Mouse (Mus musculus): ENCODE results near the gene Cacng3. TPM values are rescaled to one million over a fixed set of nuclear protein-coding genes. Genes with fewer than 3 reads are reported as not detected.

Cacng3 gene
- polyA plus RNA-seq, 1 experiment from 2014 or later: 0.75 TPM

GRCm38 (mm10) chr7:122675207-122675606 is 4.9 kb downstream of the Cacng3 start:
- no peaks in the 10 kb centered on the region for H3K9me3 ChIP-seq (ENCODE audit: control insufficient read depth, low read length)
- H3K27ac ChIP-seq (ENCODE audit: low read depth, low read length): no peak overlapping the region
- H3K4me2 ChIP-seq: no peak overlapping the region
- no peak for DNase-seq (ENCODE audit: low spot score)
- H3K4me3 ChIP-seq (ENCODE audit: low read depth, low read length): no peak overlapping the region
- H3K4me1 ChIP-seq (replicated peaks; ENCODE audit: control insufficient read depth, insufficient read depth, low read length): no peaks in the 10 kb centered on the region
- WGBS: 78% methylated on average over 7 of the region's 7 CpGs
- H3K36me3 ChIP-seq (ENCODE audit: control insufficient read depth, insufficient read depth, low read length): no peaks in the 10 kb centered on the region
- no peak overlapping the region for H3K9ac ChIP-seq (ENCODE audit: low read depth, low read length)
- no peak for ATAC-seq (replicated peaks; ENCODE audit: low FRiP score)
- H3K27me3 ChIP-seq (replicated peaks; ENCODE audit: control insufficient read depth, insufficient read depth, low read length): no peaks in the 10 kb centered on the region

- H3K4me2 ChIP-seq: no peak overlapping the region
- H3K36me3 ChIP-seq (ENCODE audit: control insufficient read depth, insufficient read depth, low read length): no peaks in the 10 kb centered on the region
- DNase-seq (ENCODE audit: low spot score) (no peak), ATAC-seq (replicated peaks; ENCODE audit: low FRiP score) (no peak)
- no peaks in the 10 kb centered on the region for H3K9me3 ChIP-seq (ENCODE audit: control insufficient read depth, low read length)
- WGBS: 67% methylated on average over 5 of the region's 5 CpGs
- no peaks in the 10 kb centered on the region for H3K4me1 ChIP-seq (replicated peaks; ENCODE audit: control insufficient read depth, insufficient read depth, low read length)
- no peak overlapping the region for H3K4me3 ChIP-seq (ENCODE audit: low read depth, low read length)
- H3K27me3 ChIP-seq (replicated peaks; ENCODE audit: control insufficient read depth, insufficient read depth, low read length): no peaks in the 10 kb centered on the region
- H3K9ac ChIP-seq (ENCODE audit: low read depth, low read length): no peak overlapping the region
- no peak overlapping the region for H3K27ac ChIP-seq (ENCODE audit: low read depth, low read length)
Observed at GRCm38 (mm10) chr7:122701751-122702150, 31.5 kb downstream of the Cacng3 start.

DNA sequence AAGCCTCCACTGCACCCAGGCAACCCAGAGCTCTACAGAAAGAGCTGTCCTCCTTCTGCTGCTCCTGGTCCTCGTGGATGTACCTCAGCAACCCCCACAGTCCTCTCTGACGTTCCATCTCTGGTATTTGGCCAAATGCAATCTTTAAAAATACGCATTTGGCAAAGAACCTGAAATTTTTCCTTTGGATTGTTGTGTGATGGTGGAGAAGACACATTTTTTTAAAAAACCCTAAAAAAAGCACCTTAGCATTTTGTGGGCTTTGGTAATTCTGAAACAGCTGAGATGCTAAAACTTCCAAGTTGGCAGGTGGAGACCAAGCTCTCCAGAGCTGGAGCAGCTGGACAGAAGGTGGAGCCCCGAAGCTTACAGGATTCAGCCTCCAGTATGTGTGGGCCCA is 32.2 kb downstream of the Cacng3 start:
- H3K4me1 ChIP-seq (replicated peaks; ENCODE audit: control insufficient read depth, insufficient read depth, low read length): no peaks in the 10 kb centered on the region
- no peaks in the 10 kb centered on the region for H3K36me3 ChIP-seq (ENCODE audit: control insufficient read depth, insufficient read depth, low read length)
- ATAC-seq (replicated peaks; ENCODE audit: low FRiP score): no peak
- no peak overlapping the region for H3K4me3 ChIP-seq (ENCODE audit: low read depth, low read length)
- no peak overlapping the region for H3K9ac ChIP-seq (ENCODE audit: low read depth, low read length)
- no peaks in the 10 kb centered on the region for H3K27me3 ChIP-seq (replicated peaks; ENCODE audit: control insufficient read depth, insufficient read depth, low read length)
- no peak overlapping the region for H3K4me2 ChIP-seq
- no peak for DNase-seq (ENCODE audit: low spot score)
- no peak overlapping the region for H3K27ac ChIP-seq (ENCODE audit: low read depth, low read length)
- H3K9me3 ChIP-seq (ENCODE audit: control insufficient read depth, low read length): no peaks in the 10 kb centered on the region
- WGBS: 70% methylated on average over 4 of the region's 4 CpGs

- Histone ChIP-seq H3K4me2 (no peak overlapping the region), H3K4me3 (ENCODE audit: low read depth, low read length) (no peak overlapping the region), H3K9me3 (ENCODE audit: control insufficient read depth, low read length) (no peaks in the 10 kb centered on the region), H3K27me3 (replicated peaks; ENCODE audit: control insufficient read depth, insufficient read depth, low read length) (no peaks in the 10 kb centered on the region), H3K9ac (ENCODE audit: low read depth, low read length) (no peak overlapping the region), H3K27ac (ENCODE audit: low read depth, low read length) (no peak overlapping the region), H3K4me1 (replicated peaks; ENCODE audit: control insufficient read depth, insufficient read depth, low read length) (no peaks in the 10 kb centered on the region), H3K36me3 (ENCODE audit: control insufficient read depth, insufficient read depth, low read length) (no peaks in the 10 kb centered on the region)
- no peak for DNase-seq (ENCODE audit: low spot score)
- 57% methylated on average over 5 of the region's 5 CpGs for WGBS
- ATAC-seq (replicated peaks; ENCODE audit: low FRiP score): no peak
Observed at GRCm38 (mm10) chr7:122706736-122707135, 36.4 kb downstream of the Cacng3 start.

- no peaks in the 10 kb centered on the region for H3K4me1 ChIP-seq (replicated peaks; ENCODE audit: control insufficient read depth, insufficient read depth, low read length)
- H3K4me2 ChIP-seq: no peak overlapping the region
- H3K27me3 ChIP-seq (replicated peaks; ENCODE audit: control insufficient read depth, insufficient read depth, low read length): no peaks in the 10 kb centered on the region
- no peak overlapping the region for H3K4me3 ChIP-seq (ENCODE audit: low read depth, low read length)
- no peak for ATAC-seq (replicated peaks; ENCODE audit: low FRiP score)
- H3K36me3 ChIP-seq (ENCODE audit: control insufficient read depth, insufficient read depth, low read length): no peaks in the 10 kb centered on the region
- 28% methylated on average over 3 of the region's 3 CpGs for WGBS
- no peak overlapping the region for H3K9ac ChIP-seq (ENCODE audit: low read depth, low read length)
- no peak overlapping the region for H3K27ac ChIP-seq (ENCODE audit: low read depth, low read length)
- DNase-seq (ENCODE audit: low spot score): no peak
- no peaks in the 10 kb centered on the region for H3K9me3 ChIP-seq (ENCODE audit: control insufficient read depth, low read length)
Observed at GRCm38 (mm10) chr7:122716299-122716698, 46.0 kb downstream of the Cacng3 start.

GRCm38 (mm10) chr7:122718540-122718939 is 48.2 kb downstream of the Cacng3 start:
- no peak for ATAC-seq (replicated peaks; ENCODE audit: low FRiP score)
- H3K27me3 ChIP-seq (replicated peaks; ENCODE audit: control insufficient read depth, insufficient read depth, low read length): no peaks in the 10 kb centered on the region
- no peaks in the 10 kb centered on the region for H3K36me3 ChIP-seq (ENCODE audit: control insufficient read depth, insufficient read depth, low read length)
- no peak for DNase-seq (ENCODE audit: low spot score)
- H3K9me3 ChIP-seq (ENCODE audit: control insufficient read depth, low read length): no peaks in the 10 kb centered on the region
- no peak overlapping the region for H3K9ac ChIP-seq (ENCODE audit: low read depth, low read length)
- no peaks in the 10 kb centered on the region for H3K4me1 ChIP-seq (replicated peaks; ENCODE audit: control insufficient read depth, insufficient read depth, low read length)
- no peak overlapping the region for H3K4me3 ChIP-seq (ENCODE audit: low read depth, low read length)
- WGBS: 83% methylated on average over 4 of the region's 4 CpGs
- no peak overlapping the region for H3K4me2 ChIP-seq
- H3K27ac ChIP-seq (ENCODE audit: low read depth, low read length): no peak overlapping the region

GRCm38 (mm10) chr7:122723358-122723876 is 53.1 kb downstream of the Cacng3 start:
- no peaks in the 10 kb centered on the region for H3K27me3 ChIP-seq (replicated peaks; ENCODE audit: control insufficient read depth, insufficient read depth, low read length)
- WGBS: 39% methylated on average over 5 of the region's 5 CpGs
- ATAC-seq (replicated peaks; ENCODE audit: low FRiP score): no peak

GRCm38 (mm10) chr7:122726376-122726775 is 56.1 kb downstream of the Cacng3 start:
- H3K4me2 ChIP-seq: no peak overlapping the region
- H3K27me3 ChIP-seq (replicated peaks; ENCODE audit: control insufficient read depth, insufficient read depth, low read length): no peaks in the 10 kb centered on the region
- no peak overlapping the region for H3K27ac ChIP-seq (ENCODE audit: low read depth, low read length)
- no peaks in the 10 kb centered on the region for H3K9me3 ChIP-seq (ENCODE audit: control insufficient read depth, low read length)
- no peak overlapping the region for H3K9ac ChIP-seq (ENCODE audit: low read depth, low read length)
- H3K36me3 ChIP-seq (ENCODE audit: control insufficient read depth, insufficient read depth, low read length): no peaks in the 10 kb centered on the region
- DNase-seq (ENCODE audit: low spot score) (no peak), ATAC-seq (replicated peaks; ENCODE audit: low FRiP score) (no peak)
- no peak overlapping the region for H3K4me3 ChIP-seq (ENCODE audit: low read depth, low read length)
- H3K4me1 ChIP-seq (replicated peaks; ENCODE audit: control insufficient read depth, insufficient read depth, low read length): no peaks in the 10 kb centered on the region
- WGBS: 65% methylated on average over 2 of the region's 2 CpGs

More at GRCm38 (mm10) chr7:122723358-122723876, 53.1 kb downstream of the Cacng3 start:
- Histone ChIP-seq H3K9ac (ENCODE audit: low read depth, low read length) (no peak overlapping the region), H3K4me3 (ENCODE audit: low read depth, low read length) (no peak overlapping the region), H3K9me3 (ENCODE audit: control insufficient read depth, low read length) (no peaks in the 10 kb centered on the region), H3K4me1 (replicated peaks; ENCODE audit: control insufficient read depth, insufficient read depth, low read length) (no peaks in the 10 kb centered on the region), H3K36me3 (ENCODE audit: control insufficient read depth, insufficient read depth, low read length) (no peaks in the 10 kb centered on the region), H3K4me2 (no peak overlapping the region), H3K27ac (ENCODE audit: low read depth, low read length) (no peak overlapping the region)
- no peak for DNase-seq (ENCODE audit: low spot score)

GRCm38 (mm10) chr7:122728186-122728585 is 57.9 kb downstream of the Cacng3 start:
- ATAC-seq (replicated peaks; ENCODE audit: low FRiP score) (no peak), DNase-seq (ENCODE audit: low spot score) (no peak)
- Histone ChIP-seq H3K36me3 (ENCODE audit: control insufficient read depth, insufficient read depth, low read length) (no peaks in the 10 kb centered on the region), H3K9me3 (ENCODE audit: control insufficient read depth, low read length) (no peaks in the 10 kb centered on the region), H3K27ac (ENCODE audit: low read depth, low read length) (no peak overlapping the region), H3K4me2 (no peak overlapping the region), H3K4me3 (ENCODE audit: low read depth, low read length) (no peak overlapping the region), H3K27me3 (replicated peaks; ENCODE audit: control insufficient read depth, insufficient read depth, low read length) (no peaks in the 10 kb centered on the region), H3K4me1 (replicated peaks; ENCODE audit: control insufficient read depth, insufficient read depth, low read length) (no peaks in the 10 kb centered on the region), H3K9ac (ENCODE audit: low read depth, low read length) (no peak overlapping the region)
- WGBS: 84% methylated on average over 8 of the region's 8 CpGs
